Mouse (Mus musculus) olfactory bulb, adult 2 months (tissue): ENCODE results near the gene Selenom. TPM values are rescaled to one million over a fixed set of nuclear protein-coding genes. Genes with fewer than 3 reads are reported as not detected.

Source experiments
- H3K27ac ChIP-seq: fragments of 200-500 bp; 2 replicates; pipeline ENCODE4 v1.5.1; 2012; ENCODE audit warnings: low read depth, low read length; ENCODE audit not compliant: insufficient read depth
- H3K4me1 ChIP-seq: fragments of 200-500 bp; 2 replicates; pipeline ENCODE4 v1.6.1; 2012; ENCODE audit warnings: low read length; ENCODE audit not compliant: control insufficient read depth, insufficient read depth
- H3K4me3 ChIP-seq: fragments of 200-500 bp; 2 replicates; pipeline ENCODE4 v1.5.1; 2012; ENCODE audit warnings: mild to moderate bottlenecking, low read depth, low read length, moderate library complexity; ENCODE audit not compliant: insufficient read depth
- CTCF ChIP-seq: fragments of 200-500 bp; IDR thresholded peaks from 2 replicates; pipeline ENCODE4 v1.5.1; 2012; ENCODE audit warnings: low read depth, mild to moderate bottlenecking, low read length, moderate library complexity; ENCODE audit not compliant: insufficient read depth
- POLR2A ChIP-seq: fragments of 200-500 bp; IDR thresholded peaks from 2 replicates; pipeline ENCODE4 v1.6.1; 2012; ENCODE audit warnings: mild to moderate bottlenecking, low read depth, low read length, moderate library complexity; ENCODE audit not compliant: insufficient read depth
- WGBS: fragments of 180-500 bp; shearing (Covaris S2); methylation state at CpG from one replicate; pipeline ENCODE4 v1.1.7; 2018; 5-methylcytosine and 5-hydroxymethylcytosine counted together
- polyA plus RNA-seq: library from polyadenylated mRNA; stranded (reverse); fragments of >200 nt; gene quantifications from 2 replicates; pipeline ENCODE4 v1.2.4, GENCODE M21; 2012; ENCODE audit warnings: low replicate concordance; ENCODE audit not compliant: missing spikeins, insufficient read depth, insufficient read length

Gene Selenom
- polyA plus RNA-seq, 1 experiment = not detected

- 91% methylated on average over 4 of the region's 4 CpGs for WGBS
- Histone ChIP-seq H3K4me3 (no peak overlapping the region), H3K27ac (no peak overlapping the region), H3K4me1 (no peaks in the 10 kb centered on the region)
- TF ChIP-seq POLR2A (no peak), CTCF (no peak)
Measured at GRCm38 (mm10) chr11:3554976-3555375, 40.5 kb downstream of the Selenom start.

DNA sequence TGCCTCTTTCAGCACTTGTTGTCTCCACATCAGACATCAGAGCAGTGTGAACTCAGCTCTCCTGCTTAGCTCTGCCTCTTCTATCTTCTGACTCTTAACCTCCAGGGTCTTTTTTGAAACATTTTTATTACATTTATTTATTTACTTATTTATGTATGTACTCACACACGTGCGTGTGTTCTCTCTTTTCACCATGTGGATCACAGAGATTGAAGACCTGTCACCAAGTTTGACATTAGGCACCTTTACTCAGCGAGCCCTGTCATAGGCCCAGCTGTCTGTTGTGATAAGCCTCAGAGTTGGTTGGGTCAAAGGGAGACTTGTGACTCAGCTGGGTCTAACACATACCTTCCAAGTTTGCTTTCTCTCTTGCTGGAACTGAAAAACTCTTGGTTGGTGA lies 43.4 kb downstream of the Selenom start:
- H3K4me3 ChIP-seq = no peak overlapping the region
- H3K27ac ChIP-seq = no peak overlapping the region
- 85% methylated on average over 3 of the region's 3 CpGs for WGBS
- H3K4me1 ChIP-seq = no peaks in the 10 kb centered on the region
- TF ChIP-seq CTCF (no peak), POLR2A (no peak)

- whole genome bisulfite sequencing = 59% methylated on average over 5 of the region's 5 CpGs
Measured at GRCm38 (mm10) chr11:3560202-3560601, 45.7 kb downstream of the Selenom start.

DNA sequence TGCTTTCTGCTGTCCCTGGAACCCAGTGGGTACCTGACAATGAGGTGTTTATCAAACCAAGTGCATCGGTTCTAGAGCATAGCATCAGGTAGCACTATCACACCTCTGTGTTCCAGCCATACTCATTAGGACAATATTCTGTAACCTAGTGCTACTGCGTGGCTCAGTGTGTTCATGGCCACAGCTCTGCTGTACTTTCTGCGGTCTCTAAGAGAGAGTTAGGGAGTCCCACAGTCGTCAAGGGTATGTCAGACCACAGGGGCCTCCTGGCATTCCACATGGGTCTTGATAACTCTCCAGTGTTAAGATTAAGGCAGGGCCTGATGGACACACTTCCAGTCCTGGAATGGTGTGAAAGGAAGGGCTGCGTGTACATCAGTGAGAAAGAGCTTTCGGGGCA lies 49.4 kb downstream of the Selenom start:
- H3K27ac ChIP-seq = no peak overlapping the region
- TF ChIP-seq CTCF = no peak
- no peak for TF ChIP-seq POLR2A
- 94% methylated on average over 6 of the region's 6 CpGs for WGBS

More at GRCm38 (mm10) chr11:3560202-3560601, 45.7 kb downstream of the Selenom start:
- no peak for TF ChIP-seq CTCF
- TF ChIP-seq POLR2A = no peak
- no peak overlapping the region for H3K4me3 ChIP-seq
- H3K27ac ChIP-seq = no peak overlapping the region
- no peaks in the 10 kb centered on the region for H3K4me1 ChIP-seq

DNA sequence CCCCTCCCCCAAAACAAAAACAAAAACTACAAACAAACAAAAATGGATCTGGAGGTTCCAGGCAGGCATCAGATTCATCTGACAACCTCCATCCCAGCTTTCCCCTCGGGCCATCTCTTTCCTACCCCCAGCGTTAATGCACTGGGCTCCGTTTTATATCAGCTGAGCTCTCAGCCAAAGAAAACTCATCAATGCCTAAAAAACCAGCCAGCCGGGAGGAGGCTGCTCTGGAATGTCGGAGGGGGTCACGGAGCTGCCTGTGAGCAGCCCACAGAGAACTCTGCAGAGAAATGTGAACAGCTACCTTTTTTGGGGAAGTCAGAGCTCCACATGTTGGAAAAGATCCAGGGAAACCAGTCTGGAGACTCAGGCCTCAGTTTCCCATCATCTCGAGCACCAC lies 50.0 kb downstream of the Selenom start:
- Histone ChIP-seq H3K27ac (no peak overlapping the region), H3K4me1 (no peaks in the 10 kb centered on the region), H3K4me3 (no peak overlapping the region)
- TF ChIP-seq POLR2A (no peak), CTCF (no peak)
- 64% methylated on average over 7 of the region's 7 CpGs for WGBS

More for the DNA sequence above, 49.4 kb downstream of the Selenom start:
- Histone ChIP-seq H3K4me3 (no peak overlapping the region), H3K4me1 (no peaks in the 10 kb centered on the region)

DNA sequence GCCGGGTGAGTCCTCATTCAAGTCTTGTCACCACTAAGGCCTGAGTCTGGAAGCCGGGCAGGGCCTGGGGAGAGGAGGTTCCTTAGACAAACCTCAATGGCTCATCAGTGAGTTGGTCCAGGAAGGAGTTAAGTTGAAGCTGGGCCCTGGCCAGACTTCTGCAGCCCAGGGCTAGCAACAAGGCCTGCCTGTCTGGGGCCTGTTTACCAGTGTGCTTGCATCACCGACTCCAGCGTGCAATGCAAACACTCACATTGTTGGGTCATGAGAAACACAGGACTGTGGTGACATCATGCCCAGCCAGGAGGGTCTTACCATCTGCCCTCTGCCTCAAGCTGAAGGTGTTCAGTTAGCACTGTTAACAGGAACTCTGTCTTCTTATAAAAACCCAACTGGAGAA lies 51.5 kb downstream of the Selenom start:
- WGBS = 56% methylated on average over 4 of the region's 4 CpGs
- TF ChIP-seq POLR2A (no peak), CTCF (no peak)
- no peaks in the 10 kb centered on the region for H3K4me1 ChIP-seq
- H3K27ac ChIP-seq = no peak overlapping the region
- no peak overlapping the region for H3K4me3 ChIP-seq

Other genes with a start within 250 kb of the Selenom start
- not detected in 2 replicates for gene Drg1, start 248.3 kb upstream of the Selenom start, polyA plus RNA-seq
- gene Patz1, start 225.8 kb upstream of the Selenom start, polyA plus RNA-seq = not detected in 2 replicates
- not detected in 2 replicates for gene Pik3ip1, start 184.3 kb upstream of the Selenom start, polyA plus RNA-seq
- not detected in 2 replicates for gene Limk2, start 105.5 kb upstream of the Selenom start, polyA plus RNA-seq
- not detected in 2 replicates for gene Rnf185, start 62.3 kb upstream of the Selenom start, polyA plus RNA-seq
- gene Pla2g3, start 26.4 kb upstream of the Selenom start, polyA plus RNA-seq = not detected in 2 replicates
- not detected in 2 replicates for gene Inpp5j, start 9.9 kb upstream of the Selenom start, polyA plus RNA-seq
- not detected in 2 replicates for gene Smtn, start 25.9 kb downstream of the Selenom start, polyA plus RNA-seq
- gene Morc2a, start 134.5 kb downstream of the Selenom start, polyA plus RNA-seq = not detected in 2 replicates